Mouse (Mus musculus) CH12.LX (cell line): ENCODE data around the gene Chchd3.

Experiments
- CHD2 ChIP-seq: IDR thresholded peaks from 2 replicates; pipeline ENCODE4 v1.6.1; 2011; ENCODE audit warnings: low read length, improper control_type of control experiment
- CTCF ChIP-seq, 2 experiments: IDR thresholded peaks in 1 of 2; conservative IDR thresholded peaks in 1 of 2; 2 replicates each; pipeline ENCODE4 v1.5.1; 2011 to 2012; ENCODE audit warnings: low read depth in 2 of 2, low read length in 2 of 2, improper control_type of control experiment in 1 of 2, inconsistent platforms in 1 of 2, mild to moderate bottlenecking in 1 of 2, moderate library complexity in 1 of 2
- E2F4 ChIP-seq: IDR thresholded peaks from 2 replicates; pipeline ENCODE4 v1.6.1; 2011; ENCODE audit warnings: low read depth, low read length, improper control_type of control experiment; ENCODE audit not compliant: insufficient replicate concordance
- JUN ChIP-seq: IDR thresholded peaks from 2 replicates; pipeline ENCODE4 v1.6.1; 2011; ENCODE audit warnings: low read depth, mild to moderate bottlenecking, low read length, improper control_type of control experiment, moderate library complexity; ENCODE audit not compliant: insufficient read depth
- POLR2A ChIP-seq: IDR thresholded peaks from 2 replicates; pipeline ENCODE4 v1.6.1; 2011; ENCODE audit warnings: low read depth, mild to moderate bottlenecking, improper control_type of control experiment, low read length
- ZMIZ1 ChIP-seq: IDR thresholded peaks from 2 replicates; pipeline ENCODE4 v1.6.1; 2012; ENCODE audit warnings: low read depth, mild to moderate bottlenecking, inconsistent platforms, low read length, improper control_type of control experiment

GRCm38 (mm10) chr6:33056392-33056791 is 3.7 kb downstream of the Chchd3 start:
- TF ChIP-seq E2F4: no peak
- TF ChIP-seq CHD2: no peak
- no peak for TF ChIP-seq CTCF (conservative IDR thresholded peaks at IDR 0.05 in 1 of 2, IDR thresholded peaks at IDR 0.05 in 1 of 2; ENCODE audit: low read depth in 2 of 2, low read length in 2 of 2)
- no peak for TF ChIP-seq ZMIZ1
- TF ChIP-seq JUN: no peak
- no peak for TF ChIP-seq POLR2A
